Mouse (Mus musculus): ENCODE data around the gene Tmem87a. TPM values are rescaled to one million over a fixed set of nuclear protein-coding genes. Genes with fewer than 3 reads are reported as not detected.

Gene Tmem87a
- total RNA-seq (2021) = 10 to 100 TPM; 34.9 to 39.2 TPM
- long read RNA-seq, experiment 1, transcript Tmem87a-201 (20 exons, 2,874 nt) = major isoform, 21 of 28 reads
- long read RNA-seq, experiment 1, partial matches to known transcripts = 0 of 28 reads
- long read RNA-seq, experiment 1, other reads (novel, unspliced or antisense) = 4 of 28 reads
- long read RNA-seq, experiment 2, transcript Tmem87a-201 (20 exons, 2,874 nt) = major isoform, 26 of 34 reads
- long read RNA-seq, experiment 2, partial matches to known transcripts = 0 of 34 reads
- long read RNA-seq, experiment 2, other reads (novel, unspliced or antisense) = 7 of 34 reads

- intact Hi-C loops (cut with DNase I) = no loop called here
- DNase-seq (ENCODE audit: low spot score in 2 of 2) = peak; percentile 95 to 96
Observed at GRCm38 (mm10) chr2:120403986-120404822, at the start of gene Tmem87a. Gene Tmem87a (minus strand): TSS chr2:120404113.

GRCm38 (mm10) chr2:120452600-120452999, 48.7 kb upstream of the Tmem87a start:
- intact Hi-C loops (cut with DNase I) = no loop called here
- peak in 1 of 2 experiments; percentile 13 for DNase-seq (ENCODE audit: low spot score in 2 of 2)

GRCm38 (mm10) chr2:120450724-120451123, 46.8 kb upstream of the Tmem87a start:
- DNase-seq (ENCODE audit: low spot score in 2 of 2) = no peak
- intact Hi-C loops (cut with DNase I) = no loop called here

GRCm38 (mm10) chr2:120447306-120447705, 43.4 kb upstream of the Tmem87a start:
- intact Hi-C loops (cut with DNase I) = no loop called here
- DNase-seq (ENCODE audit: low spot score in 2 of 2) = no peak

GRCm38 (mm10) chr2:120446373-120446772, 42.5 kb upstream of the Tmem87a start:
- DNase-seq (ENCODE audit: low spot score in 2 of 2) = no peak
- intact Hi-C loops (cut with DNase I) = no loop called here

- no peak for DNase-seq (ENCODE audit: low spot score in 2 of 2)
- intact Hi-C loops (cut with DNase I) = no loop called here
Observed at GRCm38 (mm10) chr2:120444486-120444885, 40.6 kb upstream of the Tmem87a start.

GRCm38 (mm10) chr2:120424386-120424785, 20.5 kb upstream of the Tmem87a start:
- intact Hi-C loops (cut with DNase I) = no loop called here
- no peak for DNase-seq (ENCODE audit: low spot score in 2 of 2)

- intact Hi-C loops (cut with DNase I) = no loop called here
- DNase-seq (ENCODE audit: low spot score in 2 of 2) = peak in 1 of 2 experiments; percentile 51
Observed at GRCm38 (mm10) chr2:120414738-120415414, 11.0 kb upstream of the Tmem87a start.

GRCm38 (mm10) chr2:120414113-120414512, 10.2 kb upstream of the Tmem87a start:
- DNase-seq (ENCODE audit: low spot score in 2 of 2) = no peak
- intact Hi-C loops (cut with DNase I) = no loop called here

GRCm38 (mm10) chr2:120411096-120411628, 7.2 kb upstream of the Tmem87a start:
- DNase-seq (ENCODE audit: low spot score in 2 of 2) = no peak
- intact Hi-C loops (cut with DNase I) = no loop called here

- intact Hi-C loops (cut with DNase I) = no loop called here
- DNase-seq (ENCODE audit: low spot score in 2 of 2) = no peak
Observed at GRCm38 (mm10) chr2:120404823-120405765, 1.2 kb upstream of the Tmem87a start.

- intact Hi-C loops (cut with DNase I) = no loop called here
- no peak for DNase-seq (ENCODE audit: low spot score in 2 of 2)
Observed at GRCm38 (mm10) chr2:120403653-120403985, 294 bp downstream of the Tmem87a start, which contains the start of gene Ganc. Gene Ganc (plus strand): TSS chr2:120403896.

GRCm38 (mm10) chr2:120402813-120403212, 1.1 kb downstream of the Tmem87a start:
- no peak for DNase-seq (ENCODE audit: low spot score in 2 of 2)
- intact Hi-C loops (cut with DNase I) = no loop called here

- intact Hi-C loops (cut with DNase I) = no loop called here
- DNase-seq (ENCODE audit: low spot score in 2 of 2) = no peak
Observed at GRCm38 (mm10) chr2:120397951-120398350, 6.0 kb downstream of the Tmem87a start.

- no peak for DNase-seq (ENCODE audit: low spot score in 2 of 2)
- intact Hi-C loops (cut with DNase I) = no loop called here
Observed at GRCm38 (mm10) chr2:120392406-120392805, 11.5 kb downstream of the Tmem87a start.

GRCm38 (mm10) chr2:120390934-120391333, 13.0 kb downstream of the Tmem87a start:
- no peak for DNase-seq (ENCODE audit: low spot score in 2 of 2)
- intact Hi-C loops (cut with DNase I) = no loop called here

GRCm38 (mm10) chr2:120389376-120389775, 14.5 kb downstream of the Tmem87a start:
- intact Hi-C loops (cut with DNase I) = no loop called here
- no peak for DNase-seq (ENCODE audit: low spot score in 2 of 2)

- intact Hi-C loops (cut with DNase I) = no loop called here
- no peak for DNase-seq (ENCODE audit: low spot score in 2 of 2)
Observed at GRCm38 (mm10) chr2:120387291-120387690, 16.6 kb downstream of the Tmem87a start.

- intact Hi-C loops (cut with DNase I) = no loop called here
Observed at GRCm38 (mm10) chr2:120386264-120386663, 17.6 kb downstream of the Tmem87a start.

More at GRCm38 (mm10) chr2:120386264-120386663, 17.6 kb downstream of the Tmem87a start:
- DNase-seq (ENCODE audit: low spot score in 2 of 2) = no peak

Data from left cerebral cortex, postnatal 14 days (tissue).